Mouse (Mus musculus): Measurements from ENCODE around the gene Sco2. TPM values are rescaled to one million over a fixed set of nuclear protein-coding genes. Genes with fewer than 3 reads are reported as not detected.

The Sco2 gene
- total and polyA plus RNA-seq, 3 experiments, result 17.1 to 34.7 (median 27.2) TPM

- in situ Hi-C loops (cut with MboI; ENCODE audit: low pct_ligation_motif_present, low pct_unique_long_range_greater_than_20kb, low sequenced_read_pairs), result loop anchor here (25.0 kb wide), 1 partner anchor 240 kb away; the partner anchor contains the start of gene Tubgcp6
- H3K36me3 ChIP-seq (replicated peaks in 1 of 2; ENCODE audit: control insufficient read depth in 1 of 2, insufficient read depth in 1 of 2, low read length in 1 of 2), result peaks cover 32 to 56% of the 10 kb centered on the region in 2 experiments
- dilution Hi-C loops (cut with MboI; ENCODE audit: extremely low pct_ligation_motif_present, extremely low pct_unique_long_range_greater_than_20kb, low sequenced_read_pairs), result no loop called here
- H3K9me3 ChIP-seq (replicated peaks; ENCODE audit: low read length), result no peaks in the 10 kb centered on the region
- TF ChIP-seq ZNF384 (IDR thresholded peaks at IDR 0.05; ENCODE audit: low read depth, low read length) (no peak), RCOR1 (conservative IDR thresholded peaks at IDR 0.05; ENCODE audit: low read depth, low read length) (no peak), SIN3A (IDR thresholded peaks at IDR 0.05; ENCODE audit: low read length) (no peak), SMC3 (IDR thresholded peaks at IDR 0.05; ENCODE audit: low read depth, low read length) (no peak), JUND (conservative IDR thresholded peaks at IDR 0.05; ENCODE audit: low read depth, low read length) (no peak), IRF4 (IDR thresholded peaks at IDR 0.05; ENCODE audit: low read depth, low read length) (no peak), MEF2A (IDR thresholded peaks at IDR 0.05; ENCODE audit: borderline replicate concordance, low read depth, low read length) (no peak), CHD2 (IDR thresholded peaks at IDR 0.05; ENCODE audit: low read length) (no peak), ZMIZ1 (IDR thresholded peaks at IDR 0.05; ENCODE audit: low read depth, low read length) (no peak), KAT2A (IDR thresholded peaks at IDR 0.05; ENCODE audit: insufficient replicate concordance, low read length) (no peak)
- no peak for DNase-seq (ENCODE audit: extremely low read depth)
- no peaks in the 10 kb centered on the region for H3K27me3 ChIP-seq (replicated peaks)
- H3K9ac ChIP-seq (ENCODE audit: insufficient read depth, low read depth), result no peak overlapping the region
- peaks cover 10 to 21% of the 10 kb centered on the region in 2 experiments for H3K4me1 ChIP-seq (ENCODE audit: control insufficient read depth in 1 of 2, insufficient read depth in 2 of 2)
- peaks cover 29% of the 10 kb centered on the region for H3K79me2 ChIP-seq (replicated peaks; ENCODE audit: control insufficient read depth, extremely low read depth, insufficient read depth, poor library complexity, severe bottlenecking)
- no peak overlapping the region for H3K4me2 ChIP-seq (ENCODE audit: insufficient read depth, low read depth, poor library complexity, severe bottlenecking)
- no peak overlapping the region for H3K4me3 ChIP-seq (replicated peaks in 1 of 3; ENCODE audit: low read depth in 2 of 3, low read length in 2 of 3, poor library complexity in 1 of 3)
- H3K27ac ChIP-seq (ENCODE audit: insufficient read depth, low read depth), result no peak overlapping the region
Observed at GRCm38 (mm10) chr15:89352795-89353194, 20.9 kb downstream of the Sco2 start.

GRCm38 (mm10) chr15:89352054-89352453 lies 21.6 kb downstream of the Sco2 start:
- TF ChIP-seq JUND (conservative IDR thresholded peaks at IDR 0.05; ENCODE audit: low read depth, low read length), result no peak
- TF ChIP-seq ZKSCAN1 (IDR thresholded peaks at IDR 0.05; ENCODE audit: borderline replicate concordance, low read depth, low read length), result no peak
- TF ChIP-seq CHD1 (IDR thresholded peaks at IDR 0.05; ENCODE audit: low read depth, low read length), result no peak
- no peak for TF ChIP-seq UBTF (IDR thresholded peaks at IDR 0.05; ENCODE audit: low read depth, low read length)
- no peak for TF ChIP-seq JUN (IDR thresholded peaks at IDR 0.05; ENCODE audit: insufficient read depth, low read depth, low read length)
- no peak for TF ChIP-seq USF1 (IDR thresholded peaks at IDR 0.05; ENCODE audit: low read depth, low read length)
- no peak for TF ChIP-seq NRF1 (IDR thresholded peaks at IDR 0.05; ENCODE audit: low read depth, low read length)
- no peak for TF ChIP-seq ELF1 (IDR thresholded peaks at IDR 0.05; ENCODE audit: low read depth, low read length)
- no peak for TF ChIP-seq E2F4 (IDR thresholded peaks at IDR 0.05; ENCODE audit: insufficient replicate concordance, low read depth, low read length)
- TF ChIP-seq RAD21 (IDR thresholded peaks at IDR 0.05; ENCODE audit: low read depth, low read length), result no peak
- Histone ChIP-seq H3K4me3 (replicated peaks in 1 of 3; ENCODE audit: low read depth in 2 of 3, low read length in 2 of 3, poor library complexity in 1 of 3) (no peak overlapping the region), H3K9ac (ENCODE audit: insufficient read depth, low read depth) (no peak overlapping the region), H3K4me1 (ENCODE audit: control insufficient read depth in 1 of 2, insufficient read depth in 2 of 2) (peaks cover 10 to 13% of the 10 kb centered on the region in 2 experiments), H3K79me2 (replicated peaks; ENCODE audit: control insufficient read depth, extremely low read depth, insufficient read depth, poor library complexity, severe bottlenecking) (peaks cover 22% of the 10 kb centered on the region), H3K36me3 (replicated peaks in 1 of 2; ENCODE audit: control insufficient read depth in 1 of 2, insufficient read depth in 1 of 2, low read length in 1 of 2) (peaks cover 32 to 56% of the 10 kb centered on the region in 2 experiments), H3K27me3 (replicated peaks) (no peaks in the 10 kb centered on the region), H3K9me3 (replicated peaks; ENCODE audit: low read length) (no peaks in the 10 kb centered on the region), H3K4me2 (ENCODE audit: insufficient read depth, low read depth, poor library complexity, severe bottlenecking) (no peak overlapping the region), H3K27ac (ENCODE audit: insufficient read depth, low read depth) (no peak overlapping the region)
- DNase-seq (ENCODE audit: extremely low read depth), result no peak
- in situ Hi-C loops (cut with MboI; ENCODE audit: low pct_ligation_motif_present, low pct_unique_long_range_greater_than_20kb, low sequenced_read_pairs) (loop anchor here (25.0 kb wide), 1 partner anchor 240 kb away; the partner anchor contains the start of gene Tubgcp6), dilution Hi-C loops (cut with MboI; ENCODE audit: extremely low pct_ligation_motif_present, extremely low pct_unique_long_range_greater_than_20kb, low sequenced_read_pairs) (no loop called here)
